Mouse (Mus musculus) 416B (cell line): Measurements from ENCODE around the gene Slc38a3.
A peak's percentile ranks its signal among the peaks of the same experiment; 100 is the strongest.

ENCODE experiments used
- DNase-seq: peaks from one replicate; pipeline ENCODE4 v3.0.0; 2011; ENCODE audit warnings: low read depth

Slc38a3 gene

DNA sequence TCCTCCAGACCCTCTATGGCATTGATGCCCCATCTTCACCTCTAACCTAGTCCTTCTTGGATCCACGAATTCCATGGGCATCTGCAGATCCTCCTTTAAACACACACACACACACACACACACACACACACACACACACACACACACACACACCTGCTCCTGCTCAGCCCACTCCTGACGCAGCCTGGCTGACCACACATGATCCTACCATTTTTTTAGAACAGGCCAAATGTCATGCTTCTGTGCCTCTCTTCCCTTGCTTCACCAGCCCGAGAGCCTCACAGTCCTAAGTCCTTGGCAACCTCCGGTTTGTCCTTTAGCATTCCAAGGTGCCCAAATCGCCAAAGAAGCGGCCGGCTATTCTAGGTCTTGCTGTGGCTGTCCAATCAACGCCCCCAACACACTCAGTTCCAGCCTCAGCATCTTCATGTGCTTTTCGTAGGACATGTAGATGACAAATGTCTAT lies at the start of gene Slc38a3:
TSS of gene Slc38a3 (minus strand) at position 51 of the 466 bp plus-strand sequence.
- no peak for DNase-seq

DNA sequence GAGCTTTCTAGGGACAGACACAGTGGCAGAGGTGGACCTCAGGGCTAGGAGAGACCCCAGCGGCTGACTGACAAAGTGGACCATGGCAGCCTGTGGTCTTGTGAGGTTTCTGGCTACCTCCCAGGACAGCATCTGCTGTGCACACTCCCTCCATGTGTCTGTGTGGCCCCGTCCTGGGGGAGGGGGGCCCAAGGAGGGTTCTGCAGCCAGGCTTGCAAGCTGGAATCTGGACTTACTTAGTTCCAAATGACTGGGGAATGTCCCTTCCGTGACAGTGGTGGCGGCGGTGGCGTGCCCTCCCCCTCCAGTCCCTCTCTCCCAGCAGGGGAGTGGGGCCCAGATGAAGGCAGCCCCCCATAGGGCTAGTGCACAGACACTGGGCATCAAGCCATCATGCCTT lies 47.6 kb upstream of the Slc38a3 start:
- DNase-seq: no peak

GRCm38 (mm10) chr9:107715632-107716031 lies 46.3 kb upstream of the Slc38a3 start:
- no peak for DNase-seq

GRCm38 (mm10) chr9:107714221-107714952 lies 45.1 kb upstream of the Slc38a3 start:
- peak; percentile 46 for DNase-seq

- DNase-seq: peak; percentile 70
These were observed 40.6 kb upstream of the Slc38a3 start, which contains the start of gene Sema3f for GRCm38 (mm10) chr9:107709697-107710483. TSS of gene Sema3f (minus strand) at chr9:107710475.

GRCm38 (mm10) chr9:107709096-107709696 lies 39.9 kb upstream of the Slc38a3 start:
- peak; percentile 33 for DNase-seq

- no peak for DNase-seq
These were observed 39.2 kb upstream of the Slc38a3 start for GRCm38 (mm10) chr9:107708439-107709095.

GRCm38 (mm10) chr9:107707701-107708438 lies 38.5 kb upstream of the Slc38a3 start:
- peak; percentile 62 for DNase-seq

GRCm38 (mm10) chr9:107706781-107707211 lies 37.5 kb upstream of the Slc38a3 start:
- no peak for DNase-seq

- DNase-seq: no peak
These were observed 34.2 kb upstream of the Slc38a3 start for GRCm38 (mm10) chr9:107703337-107704122.

DNA sequence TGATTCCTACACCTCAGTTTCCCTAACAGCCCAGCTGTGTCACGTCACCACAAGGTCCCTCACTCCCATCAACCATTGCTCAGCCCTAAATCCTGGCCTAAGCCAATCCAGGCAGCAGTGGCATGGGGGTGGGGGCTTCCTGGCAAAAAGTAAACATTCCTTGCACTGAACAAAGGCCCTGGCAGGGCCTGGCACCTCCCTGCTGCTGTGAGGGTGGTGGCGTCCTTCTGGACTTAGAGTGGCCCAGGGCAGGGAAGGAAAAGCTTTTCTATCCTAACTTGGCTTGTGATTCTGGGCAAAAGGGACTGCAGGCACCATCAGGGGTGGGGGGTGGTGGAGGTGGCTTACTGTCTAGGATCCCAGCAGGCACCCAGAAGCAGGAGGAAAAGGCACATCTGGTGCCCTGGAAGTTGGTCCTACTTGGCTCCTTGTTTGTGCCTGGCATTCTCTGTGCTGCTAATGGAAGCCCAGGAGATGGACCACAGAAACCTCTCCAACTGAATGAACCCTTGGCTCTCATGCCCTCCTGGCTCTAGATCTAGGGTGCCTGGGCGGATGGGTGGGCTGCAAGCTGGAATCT lies 33.4 kb upstream of the Slc38a3 start:
- DNase-seq: no peak

GRCm38 (mm10) chr9:107701594-107701993 lies 32.3 kb upstream of the Slc38a3 start:
- DNase-seq: no peak

DNA sequence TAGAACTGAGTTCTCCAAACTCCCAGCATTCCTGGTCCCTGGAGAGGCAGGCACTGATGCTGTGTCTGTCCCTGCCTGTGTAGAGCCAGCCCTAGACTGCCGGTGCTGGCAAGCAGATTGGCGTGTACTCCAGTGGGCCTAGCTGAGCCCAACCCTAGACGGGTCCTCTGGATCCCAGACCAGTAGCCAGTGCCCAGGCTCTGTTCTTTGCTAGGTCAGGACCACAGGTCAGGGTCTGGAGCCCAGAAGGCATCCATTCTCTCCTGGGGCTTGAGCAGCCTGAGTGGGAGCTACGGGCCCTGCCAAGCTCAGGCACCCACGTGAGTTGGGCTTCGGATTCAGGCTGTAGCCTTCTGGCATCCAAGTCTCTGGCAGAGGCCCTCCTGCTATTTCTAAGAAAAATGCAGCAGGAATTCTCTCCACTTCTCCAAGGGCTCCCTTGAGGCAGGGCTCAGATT lies 30.8 kb upstream of the Slc38a3 start:
- no peak for DNase-seq

- DNase-seq: no peak
These were observed 30.1 kb upstream of the Slc38a3 start for GRCm38 (mm10) chr9:107699376-107699980.

DNA sequence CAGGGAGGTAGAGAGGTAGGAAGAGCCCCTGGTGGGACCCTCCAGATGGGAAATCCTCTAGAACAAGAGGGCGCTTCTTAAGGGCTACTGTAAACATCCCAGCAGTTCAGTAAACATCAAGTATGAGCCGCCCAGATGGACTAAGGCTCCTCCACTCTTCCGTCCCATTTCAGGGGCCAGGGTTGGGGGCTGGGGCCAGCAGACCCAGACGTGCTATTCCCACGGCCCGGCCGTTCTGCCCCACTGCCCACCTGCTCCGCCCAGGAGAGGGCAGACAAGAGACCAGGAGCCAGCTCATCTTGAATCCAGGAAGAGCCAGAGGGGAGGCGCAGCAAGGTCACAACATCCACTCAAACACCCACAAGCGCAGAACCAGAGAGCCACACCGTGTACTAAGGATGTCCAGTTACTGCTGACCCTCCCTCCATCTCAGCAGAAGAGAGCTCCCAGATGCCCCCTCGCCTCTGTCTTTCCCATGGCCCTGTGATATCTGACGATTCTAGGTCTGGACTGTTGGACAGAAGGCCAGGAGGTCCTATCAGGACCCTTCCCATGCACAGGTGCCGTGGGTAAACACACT lies 29.4 kb upstream of the Slc38a3 start:
- no peak for DNase-seq

DNA sequence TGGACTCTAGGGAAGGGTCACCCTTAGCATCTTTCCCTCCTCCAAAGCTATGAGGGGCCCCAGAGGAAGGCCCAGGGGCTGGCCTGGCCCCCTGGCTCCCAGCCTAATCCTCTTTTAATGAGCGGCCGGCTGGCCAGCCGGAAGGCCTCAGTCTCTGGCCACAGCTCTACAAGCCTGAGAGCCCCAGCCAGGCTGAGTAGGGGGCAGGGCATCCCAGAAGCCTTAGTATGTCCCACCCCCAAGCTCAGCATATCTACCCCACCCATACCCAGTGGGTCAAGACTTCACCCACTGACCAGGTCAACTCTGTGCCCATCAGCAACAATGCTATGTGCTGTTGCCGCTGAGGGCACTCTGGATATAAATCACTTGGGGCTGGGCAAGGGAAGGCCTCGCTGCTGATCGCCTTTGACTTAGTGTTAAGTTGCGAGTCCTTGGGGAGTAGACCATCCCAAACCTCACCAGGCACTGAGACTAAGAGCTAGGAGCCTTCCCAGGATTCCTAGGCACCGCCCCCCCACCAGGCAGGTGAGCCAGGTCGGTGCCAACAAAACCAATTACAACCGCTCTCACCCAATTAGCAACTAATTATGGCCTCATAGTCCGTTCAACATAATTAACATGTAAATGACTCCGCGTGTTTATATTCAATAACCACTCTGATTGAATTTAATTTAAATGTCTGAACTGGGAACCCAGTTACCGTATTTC lies 28.6 kb upstream of the Slc38a3 start:
- DNase-seq: no peak

DNA sequence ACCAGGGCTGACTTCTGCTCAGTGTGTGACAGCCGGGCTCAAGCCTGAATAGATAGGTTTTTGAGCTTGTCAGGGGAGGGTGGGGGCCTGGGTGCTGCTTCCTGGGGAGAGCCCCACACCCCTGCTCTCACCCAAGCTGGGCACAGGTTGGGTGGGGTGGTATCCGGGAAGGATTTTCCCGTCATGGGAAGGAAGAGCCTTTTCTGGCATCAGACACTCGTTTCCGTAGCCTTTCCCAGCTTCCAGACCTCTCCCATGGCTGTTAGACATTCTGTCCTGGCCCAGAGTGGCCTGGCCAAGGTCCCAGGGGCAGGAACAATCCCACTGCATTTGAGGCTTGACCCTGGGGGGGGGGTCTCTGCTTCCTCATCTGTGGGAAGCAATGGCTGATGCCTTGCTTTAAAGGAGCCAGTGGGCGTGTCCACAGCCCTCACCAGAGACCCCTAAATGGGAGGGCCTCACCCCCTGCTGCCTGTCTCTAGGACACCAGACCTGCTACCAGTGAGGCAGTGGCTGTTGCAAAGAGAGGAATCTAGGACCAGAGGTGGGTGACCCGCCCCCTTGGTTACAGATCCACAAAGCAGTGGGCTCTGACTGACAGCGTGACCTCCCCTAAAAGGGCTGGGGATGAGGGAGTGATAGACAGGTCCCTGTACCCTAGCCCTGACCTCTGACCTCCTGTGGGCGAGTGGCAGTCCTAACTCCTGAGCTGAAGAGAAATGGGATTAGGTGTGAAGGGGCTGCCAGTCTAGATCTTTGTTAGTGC lies 27.7 kb upstream of the Slc38a3 start:
- DNase-seq: no peak

DNA sequence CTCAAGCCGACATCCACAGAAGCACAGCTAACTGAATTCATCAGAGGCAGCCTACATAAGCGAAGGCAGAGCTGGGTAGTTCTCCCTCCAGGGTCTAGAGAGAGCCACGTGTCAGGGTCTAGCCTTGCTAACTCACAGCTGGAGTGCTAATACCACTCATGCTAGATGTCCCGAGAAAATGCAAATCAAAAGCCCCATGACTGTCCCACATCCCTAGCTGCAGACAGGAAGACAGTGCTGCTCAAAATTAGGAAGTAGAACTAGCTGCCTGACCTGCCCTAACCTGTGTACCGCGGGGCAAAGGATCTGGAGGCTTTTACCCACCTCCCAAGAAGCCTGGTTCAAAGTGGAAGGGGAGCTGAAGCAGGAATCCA lies 26.8 kb upstream of the Slc38a3 start:
- no peak for DNase-seq
